Mouse (Mus musculus) CH12.LX (cell line): ENCODE measurements at regions not wholly inside any gene's neighbourhood (a gene's known extent, or its start where the extent isn't known, plus 50 kb on each side); places are given as distances from the start of the nearest gene placed in this dataset.

Experiments
- DNase-seq: peaks from one replicate; pipeline ENCODE4 v3.0.0-alpha.2; 2013; ENCODE audit errors: extremely low read depth
- H3K27ac ChIP-seq: 2 replicates; pipeline ENCODE4 v1.5.1; 2012; ENCODE audit warnings: low read depth, mild to moderate bottlenecking, control low read depth, moderate library complexity; ENCODE audit not compliant: insufficient read depth
- H3K27me3 ChIP-seq: replicated peaks from 2 replicates; pipeline ENCODE3; 2012; ENCODE audit warnings: inconsistent platforms
- H3K36me3 ChIP-seq, 2 experiments: replicated peaks in 1 of 2; 2 replicates each; pipeline versions ENCODE3 to v1.6.1; 2012; ENCODE audit warnings: inconsistent platforms in 1 of 2, low read length in 1 of 2, mild to moderate bottlenecking in 1 of 2, mixed read lengths in 1 of 2, moderate library complexity in 1 of 2; ENCODE audit not compliant: control insufficient read depth in 1 of 2, insufficient read depth in 1 of 2
- H3K4me1 ChIP-seq, 2 experiments: 2 replicates each; pipeline ENCODE4 v1.6.1; 2012; ENCODE audit warnings: inconsistent platforms in 1 of 2, moderate library complexity in 1 of 2; ENCODE audit not compliant: insufficient read depth in 2 of 2, control insufficient read depth in 1 of 2
- H3K4me2 ChIP-seq: 2 replicates; pipeline ENCODE4 v1.6.1; 2012; ENCODE audit warnings: low read depth, mild to moderate bottlenecking, control low read depth; ENCODE audit not compliant: poor library complexity, insufficient read depth, severe bottlenecking
- H3K4me3 ChIP-seq, 3 experiments: fragments of 150-350 bp in 1 of 3; sonication (generic) in 1 of 3; replicated peaks in 1 of 3; 2 replicates each; pipeline versions ENCODE3 to v1.5.1; 2011 to 2012; ENCODE audit warnings: low read depth in 2 of 3, low read length in 2 of 3, mild to moderate bottlenecking in 2 of 3, moderate library complexity in 2 of 3, control low read depth in 1 of 3, improper control_type of control experiment in 1 of 3, inconsistent platforms in 1 of 3, mixed read lengths in 1 of 3; ENCODE audit not compliant: poor library complexity in 1 of 3
- H3K79me2 ChIP-seq: replicated peaks from 2 replicates; pipeline ENCODE4 v1.6.1; 2012; ENCODE audit warnings: mild to moderate bottlenecking, moderate library complexity; ENCODE audit not compliant: control insufficient read depth, poor library complexity, insufficient read depth, severe bottlenecking; ENCODE audit errors: extremely low read depth
- H3K9ac ChIP-seq: 2 replicates; pipeline ENCODE4 v1.6.1; 2012; ENCODE audit warnings: low read depth, mild to moderate bottlenecking, control low read depth, moderate library complexity; ENCODE audit not compliant: insufficient read depth
- H3K9me3 ChIP-seq: replicated peaks from 2 replicates; pipeline ENCODE3; 2012; ENCODE audit warnings: low read length, inconsistent platforms, mixed read lengths
- CHD1 ChIP-seq: IDR thresholded peaks from 2 replicates; pipeline ENCODE4 v1.6.1; 2012; ENCODE audit warnings: low read depth, low read length, improper control_type of control experiment, inconsistent platforms
- CTCF ChIP-seq, 2 experiments: IDR thresholded peaks in 1 of 2; conservative IDR thresholded peaks in 1 of 2; 2 replicates each; pipeline ENCODE4 v1.5.1; 2011 to 2012; ENCODE audit warnings: low read depth in 2 of 2, low read length in 2 of 2, improper control_type of control experiment in 1 of 2, inconsistent platforms in 1 of 2, mild to moderate bottlenecking in 1 of 2, moderate library complexity in 1 of 2
- GABPA ChIP-seq: IDR thresholded peaks from 2 replicates; pipeline ENCODE4 v1.6.1; 2012; ENCODE audit warnings: low read depth, low read length, improper control_type of control experiment, inconsistent platforms; ENCODE audit not compliant: insufficient replicate concordance
- HCFC1 ChIP-seq: IDR thresholded peaks from 2 replicates; pipeline ENCODE4 v1.6.1; 2012; ENCODE audit warnings: low read depth, mild to moderate bottlenecking, inconsistent platforms, low read length, improper control_type of control experiment
- IRF4 ChIP-seq: IDR thresholded peaks from 2 replicates; pipeline ENCODE4 v1.6.1; 2014; ENCODE audit warnings: low read depth, mild to moderate bottlenecking, inconsistent platforms, low read length, improper control_type of control experiment
- JUN ChIP-seq: IDR thresholded peaks from 2 replicates; pipeline ENCODE4 v1.6.1; 2011; ENCODE audit warnings: low read depth, mild to moderate bottlenecking, low read length, improper control_type of control experiment, moderate library complexity; ENCODE audit not compliant: insufficient read depth
- KAT2A ChIP-seq: IDR thresholded peaks from 2 replicates; pipeline ENCODE4 v1.6.1; 2012; ENCODE audit warnings: low read length, improper control_type of control experiment, inconsistent platforms; ENCODE audit not compliant: insufficient replicate concordance
- MAFK ChIP-seq: IDR thresholded peaks from 2 replicates; pipeline ENCODE4 v1.6.1; 2011; ENCODE audit warnings: low read length, improper control_type of control experiment; ENCODE audit not compliant: insufficient replicate concordance
- MAX ChIP-seq: IDR thresholded peaks from 2 replicates; pipeline ENCODE4 v1.6.1; 2011; ENCODE audit warnings: low read length, improper control_type of control experiment
- MAZ ChIP-seq: IDR thresholded peaks from 2 replicates; pipeline ENCODE4 v1.6.1; 2012; ENCODE audit warnings: low read depth, mild to moderate bottlenecking, inconsistent platforms, low read length, improper control_type of control experiment, moderate library complexity
- MEF2A ChIP-seq: IDR thresholded peaks from 2 replicates; pipeline ENCODE4 v1.6.1; 2014; ENCODE audit warnings: low read depth, mild to moderate bottlenecking, inconsistent platforms, low read length, improper control_type of control experiment, borderline replicate concordance
- NELFE ChIP-seq: IDR thresholded peaks from 2 replicates; pipeline ENCODE4 v1.6.1; 2011; ENCODE audit warnings: low read depth, low read length, improper control_type of control experiment
- PAX5 ChIP-seq: IDR thresholded peaks from 2 replicates; pipeline ENCODE4 v1.6.1; 2012; ENCODE audit warnings: low read length, inconsistent platforms, mixed read lengths
- POLR2A ChIP-seq: IDR thresholded peaks from 2 replicates; pipeline ENCODE4 v1.6.1; 2011; ENCODE audit warnings: low read depth, mild to moderate bottlenecking, improper control_type of control experiment, low read length
- RAD21 ChIP-seq: IDR thresholded peaks from 2 replicates; pipeline ENCODE4 v1.6.1; 2011; ENCODE audit warnings: low read depth, mild to moderate bottlenecking, low read length, improper control_type of control experiment, moderate library complexity
- SMC3 ChIP-seq: IDR thresholded peaks from 2 replicates; pipeline ENCODE4 v1.6.1; 2011; ENCODE audit warnings: low read depth, low read length, improper control_type of control experiment
- TCF12 ChIP-seq: IDR thresholded peaks from 2 replicates; pipeline ENCODE4 v1.6.1; 2014; ENCODE audit warnings: low read depth, mild to moderate bottlenecking, inconsistent platforms, low read length, improper control_type of control experiment
- USF1 ChIP-seq: IDR thresholded peaks from 2 replicates; pipeline ENCODE4 v1.6.1; 2014; ENCODE audit warnings: low read depth, mild to moderate bottlenecking, inconsistent platforms, low read length, improper control_type of control experiment
- ZC3H11A ChIP-seq: IDR thresholded peaks from 2 replicates; pipeline ENCODE4 v1.6.1; 2012; ENCODE audit warnings: low read depth, mild to moderate bottlenecking, inconsistent platforms, low read length, improper control_type of control experiment
- ZKSCAN1 ChIP-seq: IDR thresholded peaks from 2 replicates; pipeline ENCODE4 v1.6.1; 2012; ENCODE audit warnings: low read depth, inconsistent platforms, low read length, improper control_type of control experiment, borderline replicate concordance
- dilution Hi-C: fragments of 300-500 bp; cut with MboI; formaldehyde crosslinking; loops from 2 replicates; pipeline ENCODE4 v1.14.3; 2020; ENCODE audit warnings: low sequenced_read_pairs; ENCODE audit not compliant: extremely low pct_unique_long_range_greater_than_20kb, extremely low pct_ligation_motif_present
- in situ Hi-C: fragments of 300-500 bp; cut with MboI; formaldehyde crosslinking; loops from 3 replicates; pipeline ENCODE4 v1.14.3; 2019; ENCODE audit warnings: low sequenced_read_pairs, low pct_ligation_motif_present, low pct_unique_long_range_greater_than_20kb, mixed read lengths

DNA sequence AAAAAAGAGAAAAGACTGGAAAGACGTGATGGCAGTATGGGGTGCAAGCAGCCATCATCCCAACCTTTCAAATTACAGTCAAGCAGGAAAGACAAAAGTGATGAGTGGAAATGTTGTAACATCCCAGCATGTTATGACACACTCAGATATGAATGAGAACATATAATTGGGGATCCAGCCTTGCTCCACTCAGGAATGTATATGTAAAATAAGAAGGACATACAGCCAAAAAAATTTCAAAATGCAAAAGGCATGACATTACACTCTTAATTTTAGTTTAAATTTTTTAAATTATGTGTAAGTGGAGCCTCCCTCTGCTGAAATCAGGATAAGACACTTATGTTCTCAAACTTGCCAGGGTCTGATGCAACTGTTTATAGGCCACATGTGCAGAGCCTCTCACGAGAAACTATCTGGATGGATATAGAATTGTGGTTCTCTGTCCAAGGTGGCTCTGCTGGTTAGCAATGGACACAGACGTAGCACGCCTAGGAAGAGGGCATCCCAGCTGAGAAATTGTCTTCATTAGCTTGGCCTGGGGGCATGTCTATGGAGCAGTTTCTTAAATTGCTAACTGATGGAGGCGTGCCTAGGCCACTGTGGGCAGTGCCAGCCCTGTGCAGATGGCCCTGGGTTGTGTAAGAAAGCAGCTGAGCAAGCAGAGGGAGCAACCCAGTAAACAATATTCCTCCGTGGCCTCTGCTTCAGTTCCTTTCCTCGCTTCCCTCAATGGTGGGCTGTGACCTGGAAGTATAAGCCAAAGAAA lies 171.5 kb upstream of the Usp24 start:
- dilution Hi-C loops (no loop called here), in situ Hi-C loops (no loop called here)
- Histone ChIP-seq H3K4me1 (no peaks in the 10 kb centered on the region), H3K79me2 (no peaks in the 10 kb centered on the region), H3K36me3 (no peaks in the 10 kb centered on the region), H3K27ac (no peak overlapping the region), H3K27me3 (peaks cover 1% of the 10 kb centered on the region), H3K4me2 (no peak overlapping the region), H3K4me3 (no peak overlapping the region), H3K9me3 (no peaks in the 10 kb centered on the region), H3K9ac (no peak overlapping the region)
- DNase-seq: no peak
- TF ChIP-seq ZKSCAN1 (no peak), PAX5 (no peak)

DNA sequence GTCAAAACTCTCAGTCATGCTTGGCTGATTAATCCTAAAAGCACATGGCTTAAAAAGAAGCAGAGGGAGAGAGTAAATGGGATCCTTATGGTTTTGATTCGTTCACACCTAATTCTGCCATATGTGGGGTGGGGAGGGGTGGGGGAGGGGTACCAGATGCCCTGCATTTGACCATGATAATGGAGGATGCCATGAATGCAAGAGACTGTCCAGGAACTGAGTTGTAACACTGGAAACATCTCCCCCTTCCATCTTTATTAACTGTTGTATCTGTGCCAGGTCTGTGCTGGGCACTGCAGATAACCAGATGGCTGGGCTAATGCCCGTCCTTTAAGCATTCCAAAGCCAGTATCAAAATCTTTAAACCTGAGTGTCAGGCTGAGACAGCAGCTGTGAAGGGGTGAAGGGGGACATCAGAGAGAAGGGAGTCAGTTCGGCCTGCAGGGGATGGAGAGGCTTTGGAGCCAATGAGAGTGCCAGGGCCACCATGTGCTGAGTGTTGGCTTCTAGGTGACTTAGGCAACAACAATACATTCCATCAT lies 169.0 kb upstream of the Usp24 start:
- dilution Hi-C loops (no loop called here), in situ Hi-C loops (no loop called here)
- Histone ChIP-seq H3K9me3 (no peaks in the 10 kb centered on the region), H3K36me3 (no peaks in the 10 kb centered on the region), H3K4me3 (no peak overlapping the region), H3K27me3 (peaks cover 1% of the 10 kb centered on the region), H3K4me1 (no peaks in the 10 kb centered on the region), H3K79me2 (no peaks in the 10 kb centered on the region), H3K9ac (no peak overlapping the region), H3K4me2 (no peak overlapping the region), H3K27ac (no peak overlapping the region)
- no peak for DNase-seq
- TF ChIP-seq RAD21 (no peak), SMC3 (no peak)

- Histone ChIP-seq H3K9me3 (no peaks in the 10 kb centered on the region), H3K4me3 (no peak overlapping the region), H3K4me1 (no peaks in the 10 kb centered on the region), H3K79me2 (no peaks in the 10 kb centered on the region), H3K27me3 (peaks cover 1% of the 10 kb centered on the region), H3K4me2 (no peak overlapping the region), H3K36me3 (no peaks in the 10 kb centered on the region), H3K9ac (no peak overlapping the region), H3K27ac (no peak overlapping the region)
- TF ChIP-seq USF1: no peak
- no peak for TF ChIP-seq MAFK
- no peak for TF ChIP-seq MAX
- TF ChIP-seq IRF4: no peak
- no peak for TF ChIP-seq KAT2A
- TF ChIP-seq ZKSCAN1: no peak
- TF ChIP-seq GABPA: no peak
- TF ChIP-seq ZC3H11A: no peak
- TF ChIP-seq TCF12: no peak
- TF ChIP-seq CHD1: no peak
- TF ChIP-seq NELFE: no peak
- TF ChIP-seq HCFC1: no peak
- TF ChIP-seq POLR2A: no peak
- TF ChIP-seq CTCF (conservative IDR thresholded peaks at IDR 0.05 in 1 of 2, IDR thresholded peaks at IDR 0.05 in 1 of 2; ENCODE audit: low read depth in 2 of 2, low read length in 2 of 2): no peak
- no peak for TF ChIP-seq MEF2A
- TF ChIP-seq SMC3: no peak
- no peak for TF ChIP-seq MAZ
- TF ChIP-seq JUN: no peak
- in situ Hi-C loops (no loop called here), dilution Hi-C loops (no loop called here)
- no peak for DNase-seq
Observed at GRCm38 (mm10) chr4:106148866-106149265, 167.1 kb upstream of the Usp24 start.
